Mouse (Mus musculus) layer of hippocampus, adult 6 months (tissue): Measurements from ENCODE around the gene Fmo9. TPM values are rescaled to one million over a fixed set of nuclear protein-coding genes. Genes with fewer than 3 reads are reported as not detected.

Experiments used
- long read RNA-seq, 2 experiments: library from polyadenylated mRNA; unstranded; transcript quantifications; one replicate each; pipeline ENCODE4 v2.0.0; 2019 to 2020
- microRNA-seq: library from miRNA; unstranded; fragments of <30 nt; microRNA quantifications from one replicate; pipeline ENCODE4 v1.2.0, GENCODE M21; 2020
- polyA plus RNA-seq: library from polyadenylated mRNA; unstranded; fragments of <200 nt; fragmentation: Nextera tagmentation; gene quantifications from 2 replicates; pipeline ENCODE4 v1.2.3, GENCODE M21; 2021

The Fmo9 gene
- polyA plus RNA-seq, result not detected in 2 replicates
- long read RNA-seq, experiment 1, result 0 reads
- long read RNA-seq, experiment 2, result 0 reads

GRCm38 (mm10) chr1:166681745-166682144 is at the start of gene Fmo9:
Gene Fmo9 (minus strand): TSS chr1:166681845.

GRCm38 (mm10) chr1:166647593-166647992 is 34.1 kb downstream of the Fmo9 start, which contains the start of gene Gm4847:
Gene Gm4847 (minus strand): TSS chr1:166647693.

Small RNA genes within 50 kb of the gene (microRNA-seq; reads per million reads assigned to microRNA genes)
- gene Gm22992, result not detected

Other genes starting within 250 kb of the Fmo9 start
- not detected in 2 replicates for gene Gm4846, start 184.3 kb downstream of the Fmo9 start, polyA plus RNA-seq
- gene Gm4847, start 34.2 kb downstream of the Fmo9 start, polyA plus RNA-seq, result 0.04 TPM in 1 of 2 replicates, not detected in the other